Mouse (Mus musculus): ENCODE measurements around the gene Cdk19. TPM values are rescaled to one million over a fixed set of nuclear protein-coding genes. Genes with fewer than 3 reads are reported as not detected.
"Not testable (repeated sequence)": the region's sequence is repeated elsewhere in the genome, so short reads cannot be mapped to it uniquely, and the experiment has no call there.

Cdk19 gene
- polyA plus RNA-seq, 1 experiment from 2014 or later = 2.7 TPM

GRCm38 (mm10) chr10:40528668-40529067 is 189.3 kb downstream of the Cdk19 start:
- no peaks in the 10 kb centered on the region for H3K9me3 ChIP-seq (replicated peaks; ENCODE audit: control insufficient read depth, low read length)
- H3K4me1 ChIP-seq (ENCODE audit: control insufficient read depth, low read depth, low read length) = peaks cover 2% of the 10 kb centered on the region
- no peak overlapping the region for H3K4me2 ChIP-seq (ENCODE audit: low read depth, low read length)
- no peaks in the 10 kb centered on the region for H3K36me3 ChIP-seq (ENCODE audit: control insufficient read depth, insufficient read depth)
- H3K27me3 ChIP-seq (ENCODE audit: control insufficient read depth, insufficient read depth, low read depth, low read length) = no peaks in the 10 kb centered on the region
- H3K9ac ChIP-seq (ENCODE audit: low read depth, low read length) = no peak overlapping the region
- ATAC-seq (ENCODE audit: low read depth) = no peak
- no peak overlapping the region for H3K27ac ChIP-seq (ENCODE audit: low read length)
- WGBS (ENCODE audit: insufficient replicate concordance) = 64% methylated on average over 8 of the region's 10 CpGs
- H3K4me3 ChIP-seq (ENCODE audit: low read depth, low read length) = no peak overlapping the region

GRCm38 (mm10) chr10:40529617-40530016 is 190.3 kb downstream of the Cdk19 start:
- Histone ChIP-seq H3K27ac (ENCODE audit: low read length) (no peak overlapping the region), H3K4me2 (ENCODE audit: low read depth, low read length) (no peak overlapping the region), H3K9ac (ENCODE audit: low read depth, low read length) (no peak overlapping the region), H3K36me3 (ENCODE audit: control insufficient read depth, insufficient read depth) (no peaks in the 10 kb centered on the region), H3K27me3 (ENCODE audit: control insufficient read depth, insufficient read depth, low read depth, low read length) (no peaks in the 10 kb centered on the region), H3K4me1 (ENCODE audit: control insufficient read depth, low read depth, low read length) (peaks cover 2% of the 10 kb centered on the region), H3K4me3 (ENCODE audit: low read depth, low read length) (no peak overlapping the region), H3K9me3 (replicated peaks; ENCODE audit: control insufficient read depth, low read length) (no peaks in the 10 kb centered on the region)
- WGBS (ENCODE audit: insufficient replicate concordance) = 21% methylated on average over 6 of the region's 6 CpGs
- ATAC-seq (ENCODE audit: low read depth) = no peak

GRCm38 (mm10) chr10:40530661-40531060 is 191.3 kb downstream of the Cdk19 start:
- Histone ChIP-seq H3K4me3 (ENCODE audit: low read depth, low read length) (no peak overlapping the region), H3K27ac (ENCODE audit: low read length) (no peak overlapping the region), H3K36me3 (ENCODE audit: control insufficient read depth, insufficient read depth) (no peaks in the 10 kb centered on the region), H3K4me2 (ENCODE audit: low read depth, low read length) (no peak overlapping the region), H3K9ac (ENCODE audit: low read depth, low read length) (no peak overlapping the region), H3K9me3 (replicated peaks; ENCODE audit: control insufficient read depth, low read length) (no peaks in the 10 kb centered on the region), H3K27me3 (ENCODE audit: control insufficient read depth, insufficient read depth, low read depth, low read length) (no peaks in the 10 kb centered on the region), H3K4me1 (ENCODE audit: control insufficient read depth, low read depth, low read length) (peaks cover 2% of the 10 kb centered on the region)
- WGBS (ENCODE audit: insufficient replicate concordance) = 56% methylated on average over 3 of the region's 3 CpGs
- no peak for ATAC-seq (ENCODE audit: low read depth)

GRCm38 (mm10) chr10:40532586-40532985 is 193.2 kb downstream of the Cdk19 start:
- 77% methylated on average over 4 of the region's 4 CpGs for WGBS (ENCODE audit: insufficient replicate concordance)
- not testable (repeated sequence) for H3K27me3 ChIP-seq (ENCODE audit: control insufficient read depth, insufficient read depth, low read depth, low read length); ATAC-seq (ENCODE audit: low read depth)

More at GRCm38 (mm10) chr10:40532586-40532985, 193.2 kb downstream of the Cdk19 start:
- H3K9me3 ChIP-seq (replicated peaks; ENCODE audit: control insufficient read depth, low read length); H3K36me3 ChIP-seq (ENCODE audit: control insufficient read depth, insufficient read depth); H3K9ac ChIP-seq (ENCODE audit: low read depth, low read length); H3K4me3 ChIP-seq (ENCODE audit: low read depth, low read length); H3K4me2 ChIP-seq (ENCODE audit: low read depth, low read length); H3K4me1 ChIP-seq (ENCODE audit: control insufficient read depth, low read depth, low read length); H3K27ac ChIP-seq (ENCODE audit: low read length): not testable (repeated sequence)

Other genes with a start within 250 kb of the Cdk19 start
- 73.1 and 75.2 TPM in 2 replicates for gene Slc16a10, start 197.3 kb upstream of the Cdk19 start, polyA plus RNA-seq (2015; fragmentation: Nextera tagmentation; extraction: Ambion mirVana)
- 23.6 and 25.9 TPM in 2 replicates for gene Rpf2, start 92.5 kb upstream of the Cdk19 start, polyA plus RNA-seq (2015; fragmentation: Nextera tagmentation; extraction: Ambion mirVana)
- gene Gtf3c6, start 81.5 kb upstream of the Cdk19 start, polyA plus RNA-seq (2015; fragmentation: Nextera tagmentation; extraction: Ambion mirVana) = 22.7 and 28.4 TPM in 2 replicates
- 33.5 and 37.6 TPM in 2 replicates for gene Amd1, start 37.4 kb upstream of the Cdk19 start, polyA plus RNA-seq (2015; fragmentation: Nextera tagmentation; extraction: Ambion mirVana)
- gene Slc22a16, start 230.8 kb downstream of the Cdk19 start, polyA plus RNA-seq (2015; fragmentation: Nextera tagmentation; extraction: Ambion mirVana) = not detected in 2 replicates

All from liver, embryonic 16.5 days (tissue).